Comparison of ENCODE assay signal across 8 mouse cellular contexts in the genomic region with DNA sequence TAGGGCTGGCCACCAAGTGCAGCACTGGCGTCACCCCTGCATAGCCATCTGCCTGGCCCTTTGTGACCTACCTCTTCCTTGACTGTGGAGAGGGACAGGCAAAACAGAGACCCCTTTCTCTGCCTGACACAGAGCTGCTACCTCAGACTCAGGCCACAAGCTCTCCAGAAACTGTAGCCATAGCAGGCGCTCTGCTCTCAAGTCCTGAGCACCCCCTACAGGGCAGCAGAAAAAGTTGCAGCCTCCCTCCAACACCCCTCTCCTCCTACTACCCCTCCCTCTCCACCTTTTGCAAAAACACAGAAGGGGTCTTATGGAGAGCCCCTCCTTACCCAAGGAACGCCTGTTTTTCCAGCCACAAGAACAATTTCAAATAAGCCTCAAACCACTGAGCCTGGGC. TPM values are rescaled to one million over a fixed set of nuclear protein-coding genes. Genes with fewer than 3 reads are reported as not detected.
A peak's percentile ranks its signal among the peaks of the same experiment; 100 is the strongest.
DNase-seq lines count a peak whose midpoint lies in the region; ATAC-seq and TF ChIP-seq lines count a peak whose summit lies in the region.

A gene (minus strand): TSS at position 26 of the 400 bp plus-strand sequence.

- no peak for DNase-seq in heart, adult 2 months
- DNase-seq in heart, postnatal 25 days (ENCODE audit: low spot score), result no peak
- DNase-seq in CD4-positive helper T cell, adult 2 months (ENCODE audit: low read depth, low spot score), result peak; percentile 50
- peak; percentile 50 for DNase-seq in mesoderm, embryonic 11.5 days (ENCODE audit: low read depth, low spot score)
- peak; percentile 76 for DNase-seq in thymus, postnatal 4 days
- no peak for DNase-seq in cerebellum, adult 11 months

- WGBS in heart, adult 2 months, result 28% methylated on average over 3 of the region's 3 CpGs
- 21% methylated on average over 3 of the region's 3 CpGs for WGBS in hindbrain, embryonic 16.5 days

- no peaks in the 10 kb centered on the region for H3K27me3 ChIP-seq in heart, adult 2 months (ENCODE audit: control insufficient read depth, insufficient read depth, low read length)
- H3K27me3 ChIP-seq in hindbrain, embryonic 16.5 days (replicated peaks; ENCODE audit: control insufficient read depth, insufficient read depth, low read length), result no peaks in the 10 kb centered on the region

- peak; percentile 68 for TF ChIP-seq CTCF in heart, adult 2 months (IDR thresholded peaks at IDR 0.05)
- TF ChIP-seq CTCF in cortical plate, adult 2 months (IDR thresholded peaks at IDR 0.05; ENCODE audit: extremely low read depth, insufficient read depth, low read length), result peak; percentile 77

- no peak within 1 kb of the TSS for H3K4me2 ChIP-seq in hindbrain, embryonic 16.5 days (ENCODE audit: low read length)

- no peaks in the 10 kb centered on the region for H3K79me2 ChIP-seq in heart, adult 2 months (replicated peaks; ENCODE audit: control insufficient read depth, insufficient read depth, low read length)

- peak; percentile 59; the same call in 1 of the 2 replicates for ATAC-seq in hindbrain, embryonic 16.5 days

- TF ChIP-seq POLR2A in heart, adult 2 months (IDR thresholded peaks at IDR 0.05; ENCODE audit: insufficient read depth, low read depth, low read length), result no peak
- no peak for TF ChIP-seq POLR2A in cortical plate, adult 2 months (IDR thresholded peaks at IDR 0.05; ENCODE audit: extremely low read depth, insufficient read depth, low read length)

- H3K36me3 ChIP-seq in heart, adult 2 months (ENCODE audit: control insufficient read depth, insufficient read depth, low read length), result no peaks in the 10 kb centered on the region
- no peaks in the 10 kb centered on the region for H3K36me3 ChIP-seq in hindbrain, embryonic 16.5 days (ENCODE audit: control insufficient read depth, insufficient read depth, low read length)

- no peaks in the 10 kb centered on the region for H3K4me1 ChIP-seq in heart, adult 2 months (ENCODE audit: control insufficient read depth, insufficient read depth, low read length)
- no peaks in the 10 kb centered on the region for H3K4me1 ChIP-seq in cortical plate, adult 2 months (ENCODE audit: control insufficient read depth, insufficient read depth, low read length)
- H3K4me1 ChIP-seq in hindbrain, embryonic 16.5 days (ENCODE audit: control insufficient read depth, insufficient read depth, low read depth, low read length), result no peaks in the 10 kb centered on the region

- no peak for TF ChIP-seq EP300 in heart, adult 2 months (IDR thresholded peaks at IDR 0.05; ENCODE audit: insufficient read depth, low read depth, low read length)

- intact Hi-C loops in heart, adult 2 months (cut with DNase I), result loop anchor here (1.0 to 5.0 kb wide), 2 partner anchors 43 to 161 kb away; a partner anchor contains a TSS
- intact Hi-C loops in heart, postnatal 25 days (cut with DNase I), result loop anchor here (2.0 to 5.0 kb wide), 2 partner anchors 42 to 161 kb away; a partner anchor contains a TSS

- H3K9me3 ChIP-seq in hindbrain, embryonic 16.5 days (ENCODE audit: control insufficient read depth, low read length), result no peaks in the 10 kb centered on the region

- no peak within 1 kb of the TSS for H3K9ac ChIP-seq in heart, adult 2 months (ENCODE audit: low read depth, low read length)
- H3K9ac ChIP-seq in hindbrain, embryonic 16.5 days (ENCODE audit: low read depth, low read length), result no peak within 1 kb of the TSS

- no peak within 1 kb of the TSS for H3K27ac ChIP-seq in heart, adult 2 months
- no peak within 1 kb of the TSS for H3K27ac ChIP-seq in cortical plate, adult 2 months (ENCODE audit: insufficient read depth, low read length)
- H3K27ac ChIP-seq in hindbrain, embryonic 16.5 days (ENCODE audit: low read depth, low read length), result no peak within 1 kb of the TSS

- no peak within 1 kb of the TSS for H3K4me3 ChIP-seq in heart, adult 2 months
- H3K4me3 ChIP-seq in cortical plate, adult 2 months (ENCODE audit: insufficient read depth, low read length), result no peak within 1 kb of the TSS
- H3K4me3 ChIP-seq in hindbrain, embryonic 16.5 days (ENCODE audit: low read length), result no peak within 1 kb of the TSS

RNA-seq across cellular contexts. Expression of the gene that starts here (rescaled TPM):
- total RNA-seq in heart, adult 2 months (2021), result not detected
- not detected in 2 replicates for polyA plus RNA-seq in heart, adult 2 months (2012; rRNA removed)
- total RNA-seq in heart, postnatal 25 days (2021), result not detected
- polyA plus RNA-seq in cortical plate, adult 2 months (2012; rRNA removed), result 1.0 and 1.6 TPM in 2 replicates
- not detected in 2 replicates for polyA plus RNA-seq in hindbrain, embryonic 16.5 days (2015; fragmentation: Nextera tagmentation; extraction: Ambion mirVana)

Comparison
In these comparisons a context has a peak if more than half of its experiments do, and no peak if none do; other contexts are left out.
1. Peak in ATAC-seq in hindbrain, embryonic 16.5 days; RNA of the gene not detected or under 1 TPM.
2. DNase-seq: peak in CD4-positive helper T cell, adult 2 months (single experiment), mesoderm, embryonic 11.5 days (single experiment) and thymus, postnatal 4 days (single experiment); none in heart, adult 2 months (0 of 2), heart, postnatal 25 days (single experiment) and cerebellum, adult 11 months (single experiment).